ENCODE assay signal across 13 mouse cellular contexts in genomic region chr7:95618170-95618569, GRCm38 (mm10).
"Had no signal": no experiment of that assay in that cellular context is flagged by ENCODE, and none has a peak within 500 bp of the region (broad histone marks: within the 10 kb centered on the region; RNA-seq: fewer than 3 reads in every experiment).

No protein-coding gene starts in this region.

- H3K4me2 ChIP-seq: kidney, embryonic 15.5 days; liver, embryonic 13.5 days; midbrain, embryonic 11.5 days had no signal

- H3K4me1 ChIP-seq: kidney, embryonic 15.5 days; liver, embryonic 13.5 days had no signal

- H3K9me3 ChIP-seq: kidney, embryonic 15.5 days; liver, embryonic 13.5 days had no signal

- H3K36me3 ChIP-seq: kidney, embryonic 15.5 days; liver, embryonic 13.5 days had no signal

- H3K27me3 ChIP-seq: kidney, embryonic 15.5 days; liver, embryonic 13.5 days had no signal

- H3K4me3 ChIP-seq: kidney, embryonic 15.5 days; left cerebral cortex, adult 2 months; liver, embryonic 13.5 days; myocyte had no signal

- H3K9ac ChIP-seq: kidney, embryonic 15.5 days; liver, embryonic 13.5 days had no signal

- DNase-seq: kidney, adult 11 months; kidney, postnatal 36 days; liver, embryonic 13.5 days; lung, adult 2 months; lung, postnatal 14 days; right cerebral cortex, postnatal 14 days; right cerebral cortex, postnatal 4 days; thymus, postnatal 25 days had no signal

- H3K27ac ChIP-seq: kidney, embryonic 15.5 days; left cerebral cortex, adult 2 months; liver, embryonic 13.5 days; stomach, postnatal 0 days had no signal
